In the genomic region with DNA sequence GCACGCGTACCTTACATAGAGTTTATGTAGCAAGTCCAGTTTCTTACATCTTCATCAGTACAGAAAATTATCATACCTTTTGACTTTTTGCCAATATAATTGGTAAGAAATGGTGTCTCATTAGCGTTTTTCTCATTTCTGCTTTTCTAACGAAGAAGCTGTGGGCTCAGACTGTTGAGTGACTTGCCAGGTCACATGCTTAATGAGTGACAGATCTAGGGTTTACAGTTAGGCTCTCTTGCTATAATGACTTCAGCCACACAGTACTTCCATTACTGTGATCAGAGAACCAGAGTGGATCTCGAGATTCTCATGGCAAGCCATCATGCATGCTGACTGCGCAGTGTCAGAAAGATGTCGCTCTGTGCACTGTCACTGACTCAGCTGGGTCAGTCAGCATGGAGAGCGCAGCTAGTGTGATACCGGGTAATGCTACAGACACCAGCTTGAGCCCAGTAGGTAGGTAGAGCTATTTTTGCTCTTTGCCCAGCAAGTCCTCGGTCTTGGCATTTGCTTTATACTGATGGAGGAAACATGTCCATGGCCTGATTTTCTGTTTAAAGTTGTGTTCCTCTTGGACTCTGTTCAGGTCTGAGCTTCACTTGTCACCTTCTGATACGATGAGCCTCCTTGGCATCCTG, we compare ENCODE assay signal across 20 mouse cellular contexts.
DNase-seq lines count a peak whose midpoint lies in the region; ATAC-seq and TF ChIP-seq lines count a peak whose summit lies in the region.
"Had no signal": no experiment of that assay in that cellular context is flagged by ENCODE, and none has a peak within 500 bp of the region (broad histone marks: within the 10 kb centered on the region; RNA-seq: fewer than 3 reads in every experiment).

No protein-coding gene starts in this region.

- no peak for TF ChIP-seq POLR2A in bone marrow macrophage, adult 2 months (IDR thresholded peaks at IDR 0.05; ENCODE audit: borderline replicate concordance, low read depth, low read length)

- no peak for ATAC-seq in hindbrain, postnatal 0 days
- ATAC-seq: activated CD4-positive, CD25-positive, alpha-beta regulatory T cell, adult 4 months; forebrain, postnatal 0 days had no signal

- H3K36me3 ChIP-seq in hindbrain, postnatal 0 days (ENCODE audit: insufficient read depth, low read length), result no peaks in the 10 kb centered on the region
- H3K36me3 ChIP-seq in hindbrain, embryonic 10.5 days, result no peaks in the 10 kb centered on the region
- H3K36me3 ChIP-seq in macrophage (ENCODE audit: inconsistent target), result no peaks in the 10 kb centered on the region
- H3K36me3 ChIP-seq: embryonic facial prominence, embryonic 12.5 days; hindbrain, embryonic 15.5 days; midbrain, embryonic 13.5 days had no signal

- no peak for TF ChIP-seq CTCF in hindbrain, postnatal 0 days (IDR thresholded peaks at IDR 0.05; ENCODE audit: low read depth)
- TF ChIP-seq CTCF in bone marrow macrophage, adult 2 months (IDR thresholded peaks at IDR 0.05; ENCODE audit: low read depth, low read length), result no peak

- no peaks in the 10 kb centered on the region for H3K27me3 ChIP-seq in hindbrain, postnatal 0 days (ENCODE audit: insufficient read depth, low read length)
- H3K27me3 ChIP-seq in hindbrain, embryonic 10.5 days (ENCODE audit: insufficient read depth, poor library complexity, severe bottlenecking), result peaks cover 88% of the 10 kb centered on the region
- H3K27me3 ChIP-seq: embryonic facial prominence, embryonic 12.5 days had no signal

- peaks cover 19% of the 10 kb centered on the region for H3K4me1 ChIP-seq in hindbrain, postnatal 0 days (ENCODE audit: insufficient read depth, low read length)
- peaks cover 58% of the 10 kb centered on the region for H3K4me1 ChIP-seq in hindbrain, embryonic 10.5 days (replicated peaks)
- H3K4me1 ChIP-seq in bone marrow macrophage, adult 2 months (ENCODE audit: control insufficient read depth, insufficient read depth, low read length), result peaks cover 21% of the 10 kb centered on the region

- H3K4me3 ChIP-seq in hindbrain, postnatal 0 days (ENCODE audit: low read length), result no peak overlapping the region
- no peak overlapping the region for H3K4me3 ChIP-seq in hindbrain, embryonic 10.5 days
- H3K4me3 ChIP-seq in bone marrow macrophage, adult 2 months (ENCODE audit: insufficient read depth, low read length), result no peak overlapping the region
- H3K4me3 ChIP-seq in macrophage (ENCODE audit: inconsistent target), result no peak overlapping the region
- H3K4me3 ChIP-seq: embryonic facial prominence, embryonic 12.5 days; heart, adult 2 months; hindbrain, embryonic 15.5 days; midbrain, embryonic 13.5 days had no signal

- WGBS in hindbrain, postnatal 0 days, result 63% methylated on average over 11 of the region's 11 CpGs
- WGBS in hindbrain, embryonic 10.5 days, result 82% methylated on average over 11 of the region's 11 CpGs
- 77% methylated on average over 11 of the region's 11 CpGs for WGBS in macrophage (ENCODE audit: missing documents)

- no peaks in the 10 kb centered on the region for H3K79me2 ChIP-seq in macrophage (ENCODE audit: inconsistent target)

- H3K9ac ChIP-seq in hindbrain, postnatal 0 days (replicated peaks; ENCODE audit: low read length), result no peak overlapping the region
- H3K9ac ChIP-seq: embryonic facial prominence, embryonic 12.5 days; forebrain, postnatal 0 days; hindbrain, embryonic 15.5 days; liver, embryonic 14.5 days; midbrain, embryonic 13.5 days had no signal

- no peaks in the 10 kb centered on the region for H3K9me3 ChIP-seq in hindbrain, postnatal 0 days (ENCODE audit: low read length)
- no peaks in the 10 kb centered on the region for H3K9me3 ChIP-seq in hindbrain, embryonic 10.5 days
- H3K9me3 ChIP-seq: embryonic facial prominence, embryonic 12.5 days; hindbrain, embryonic 15.5 days; midbrain, embryonic 13.5 days had no signal

- DNase-seq in hindbrain, postnatal 0 days (ENCODE audit: low spot score), result no peak
- no peak for DNase-seq in hindbrain, embryonic 10.5 days (ENCODE audit: low spot score)
- peak; percentile 90 for DNase-seq in cerebellum, adult 9-10 months
- no peak for DNase-seq in embryo, embryonic 10 days (ENCODE audit: low spot score)
- DNase-seq in right cerebral cortex, postnatal 4 days, result no peak
- DNase-seq: adrenal gland, postnatal 25 days; forebrain, postnatal 0 days; gastrocnemius, postnatal 10 days; heart, adult 2 months; kidney, adult 2 months; kidney, postnatal 25 days; lung, postnatal 14 days; thymus, postnatal 36 days had no signal

- H3K4me2 ChIP-seq in hindbrain, postnatal 0 days (ENCODE audit: low read depth, low read length), result no peak overlapping the region
- H3K4me2 ChIP-seq: embryonic facial prominence, embryonic 12.5 days; hindbrain, embryonic 15.5 days; midbrain, embryonic 13.5 days had no signal

- H3K27ac ChIP-seq in hindbrain, postnatal 0 days, result peak overlapping the region; percentile 11; the same call in 1 of the 2 replicates
- H3K27ac ChIP-seq in hindbrain, embryonic 10.5 days, result no peak overlapping the region; the same call in 1 of the 2 replicates
- peak overlapping the region; percentile 59 for H3K27ac ChIP-seq in bone marrow macrophage, adult 2 months (ENCODE audit: insufficient read depth, low read depth, low read length)
- peak overlapping the region; percentile 25; the same call in 1 of the 2 replicates for H3K27ac ChIP-seq in macrophage
- H3K27ac ChIP-seq: embryonic facial prominence, embryonic 12.5 days; heart, adult 2 months; hindbrain, embryonic 15.5 days; liver, embryonic 14.5 days had no signal
